Mouse (Mus musculus) forebrain, embryonic 11.5 days (tissue): ENCODE data around the gene Obsl1. TPM values are rescaled to one million over a fixed set of nuclear protein-coding genes. Genes with fewer than 3 reads are reported as not detected.
A peak's percentile ranks its signal among the peaks of the same experiment; 100 is the strongest.

Experiments used
- ATAC-seq: fragments of 200-750 bp; cut with Nextera tagmentation; replicated peaks from 2 replicates; pipeline ENCODE4 v1.8.0; 2017; ENCODE audit warnings: moderate TSS enrichment; ENCODE audit not compliant: low FRiP score
- DNase-seq: peaks from one replicate; pipeline ENCODE4 v3.0.0-alpha.2; 2017; ENCODE audit warnings: low spot score
- H3K27ac ChIP-seq: fragments of 300-500 bp; sonication (generic); 2 replicates; pipeline ENCODE4 v1.5.1; 2014; ENCODE audit warnings: low read depth, low read length
- H3K27me3 ChIP-seq: fragments of 300-500 bp; sonication (generic); 2 replicates; pipeline ENCODE4 v1.6.1; 2014; ENCODE audit warnings: mild to moderate bottlenecking, low read length, mixed read lengths; ENCODE audit not compliant: control insufficient read depth, insufficient read depth
- H3K36me3 ChIP-seq: fragments of 300-500 bp; sonication (generic); 2 replicates; pipeline ENCODE4 v1.6.1; 2014; ENCODE audit warnings: mild to moderate bottlenecking, low read length, moderate library complexity, mixed read lengths; ENCODE audit not compliant: control insufficient read depth, insufficient read depth
- H3K4me1 ChIP-seq: fragments of 300-500 bp; sonication (generic); replicated peaks from 2 replicates; pipeline ENCODE4 v1.6.1; 2014; ENCODE audit warnings: low read length, mixed read lengths; ENCODE audit not compliant: control insufficient read depth, insufficient read depth
- H3K4me2 ChIP-seq: fragments of 300-500 bp; sonication (generic); 2 replicates; pipeline ENCODE4 v1.6.1; 2014; ENCODE audit warnings: low read depth, mild to moderate bottlenecking, low read length, moderate library complexity, mixed read lengths; ENCODE audit not compliant: severe bottlenecking
- H3K4me3 ChIP-seq: fragments of 300-500 bp; sonication (generic); 2 replicates; pipeline ENCODE4 v1.5.1; 2014; ENCODE audit warnings: low read depth, low read length
- H3K9ac ChIP-seq: fragments of 300-500 bp; sonication (generic); 2 replicates; pipeline ENCODE4 v1.6.1; 2014; ENCODE audit warnings: low read length
- H3K9me3 ChIP-seq: fragments of 300-500 bp; sonication (generic); 2 replicates; pipeline ENCODE4 v1.6.1; 2016; ENCODE audit warnings: low read length, mixed read lengths; ENCODE audit not compliant: control insufficient read depth
- WGBS: fragments of 180-500 bp; shearing (Covaris S2); extraction: QIAGEN DNeasy Blood & Tissue Kit; methylation state at CpG from one replicate; pipeline ENCODE4 v1.1.7; 2014; 5-methylcytosine and 5-hydroxymethylcytosine counted together
- polyA plus RNA-seq: library from polyadenylated mRNA; unstranded; fragments of >200 nt; fragmentation: Nextera tagmentation; extraction: Ambion mirVana; gene quantifications from 2 replicates; pipeline ENCODE4 v1.2.1, GENCODE M21; 2014

Gene Obsl1
- polyA plus RNA-seq, 1 experiment from 2014 or later = 42.6 TPM

DNA sequence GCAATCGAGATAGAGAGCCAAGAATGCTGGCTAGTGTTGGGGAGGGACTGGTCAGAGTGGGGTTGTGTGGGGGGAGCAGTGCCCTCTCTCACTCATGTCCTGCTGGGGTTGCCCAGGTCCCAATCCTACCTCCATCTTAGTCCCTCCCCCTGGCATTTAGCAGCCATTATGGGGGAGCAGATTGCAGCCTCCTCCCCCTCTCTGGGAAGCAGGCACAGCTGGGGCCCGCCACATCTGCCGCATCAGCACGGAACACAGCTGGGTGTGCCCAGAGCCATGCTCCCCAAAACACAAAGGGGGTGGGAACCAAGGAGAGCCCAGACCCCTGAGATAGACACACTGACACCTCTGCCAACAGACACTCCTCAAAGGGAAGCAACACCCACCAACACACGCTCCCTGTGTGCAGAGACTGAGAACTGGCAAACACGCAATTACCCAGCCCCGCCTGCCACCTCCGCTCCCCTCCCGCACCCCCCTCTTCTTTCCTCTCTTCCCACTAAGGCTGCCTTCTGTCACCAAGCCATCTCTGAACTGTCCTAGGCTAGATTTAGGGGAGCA, 61.0 kb downstream of the Obsl1 start:
- Histone ChIP-seq H3K4me2 (peak overlapping the region; percentile 0; the same call in 1 of the 2 replicates), H3K9ac (no peak overlapping the region)

GRCm38 (mm10) chr1:75444208-75444607, 62.0 kb downstream of the Obsl1 start:
- Histone ChIP-seq H3K9me3 (no peaks in the 10 kb centered on the region), H3K9ac (no peak overlapping the region), H3K4me1 (peaks cover 46% of the 10 kb centered on the region), H3K27ac (no peak overlapping the region), H3K27me3 (peaks cover 24% of the 10 kb centered on the region), H3K36me3 (no peaks in the 10 kb centered on the region), H3K4me3 (no peak overlapping the region), H3K4me2 (no peak overlapping the region)
- ATAC-seq (no peak), DNase-seq (no peak)
- 28% methylated on average over 3 of the region's 3 CpGs for WGBS

More for the DNA sequence above, 61.0 kb downstream of the Obsl1 start:
- 0 out of 2 replicates have a peak, but pooled peaks have one; percentile 0 for ATAC-seq
- no peak for DNase-seq
- 13% methylated on average over 6 of the region's 9 CpGs for WGBS
- H3K4me3 ChIP-seq = no peak overlapping the region
- no peaks in the 10 kb centered on the region for H3K9me3 ChIP-seq
- H3K27me3 ChIP-seq = peaks cover 33% of the 10 kb centered on the region
- H3K4me1 ChIP-seq = peaks cover 54% of the 10 kb centered on the region
- no peaks in the 10 kb centered on the region for H3K36me3 ChIP-seq
- H3K27ac ChIP-seq = no peak overlapping the region

DNA sequence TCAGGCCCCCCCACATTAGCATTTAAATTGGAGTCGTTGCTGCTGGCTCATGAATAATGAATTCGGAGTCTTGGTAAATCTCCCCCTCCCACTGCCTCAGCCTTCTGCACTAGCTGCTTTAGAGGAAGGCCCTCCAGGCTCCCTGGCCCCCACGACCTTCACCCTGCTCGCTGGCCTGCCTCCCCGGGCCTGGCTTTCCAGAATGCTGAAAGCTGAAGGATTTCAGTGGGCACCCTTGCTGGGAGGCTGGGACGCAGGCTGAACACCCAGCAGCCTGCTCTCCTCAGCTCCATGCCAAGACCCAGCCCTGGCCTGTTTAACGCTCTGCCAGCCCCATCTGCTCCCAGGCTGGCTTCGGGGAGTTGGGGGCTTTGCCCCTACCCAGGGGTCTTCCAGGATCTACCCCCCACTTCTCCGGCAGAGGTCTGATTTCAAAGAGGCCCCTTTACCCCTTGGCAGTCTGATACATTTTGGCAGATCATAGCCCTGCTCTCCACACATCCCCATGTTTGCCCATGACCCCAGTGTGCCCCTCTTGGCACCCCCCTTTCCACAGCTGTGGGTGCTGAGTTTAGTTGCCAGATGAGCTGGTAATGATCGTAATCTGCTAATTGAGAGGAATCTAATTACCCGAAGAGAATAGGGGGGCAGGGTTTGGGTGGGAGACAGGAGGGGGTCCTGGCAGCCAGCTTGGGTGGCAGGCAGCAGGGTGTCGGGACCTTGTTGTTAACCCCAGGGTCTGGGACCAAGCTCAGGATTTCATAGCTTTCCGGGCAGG, 62.8 kb downstream of the Obsl1 start:
- no peak for DNase-seq

GRCm38 (mm10) chr1:75442811-75443210, 63.4 kb downstream of the Obsl1 start:
- Histone ChIP-seq H3K27me3 (peaks cover 14% of the 10 kb centered on the region), H3K4me1 (peaks cover 35% of the 10 kb centered on the region), H3K27ac (no peak overlapping the region), H3K9me3 (no peaks in the 10 kb centered on the region), H3K9ac (no peak overlapping the region), H3K36me3 (no peaks in the 10 kb centered on the region), H3K4me2 (no peak overlapping the region), H3K4me3 (no peak overlapping the region)
- ATAC-seq (no peak), DNase-seq (no peak)
- 24% methylated on average over 8 of the region's 8 CpGs for WGBS

More for the DNA sequence above, 62.8 kb downstream of the Obsl1 start:
- WGBS = 20% methylated on average over 13 of the region's 13 CpGs
- Histone ChIP-seq H3K4me2 (no peak overlapping the region), H3K4me3 (no peak overlapping the region), H3K27me3 (peaks cover 17% of the 10 kb centered on the region), H3K27ac (peak overlapping the region; percentile 41; the same call in 1 of the 2 replicates), H3K4me1 (peaks cover 40% of the 10 kb centered on the region), H3K36me3 (no peaks in the 10 kb centered on the region), H3K9me3 (no peaks in the 10 kb centered on the region), H3K9ac (peak overlapping the region; percentile 44)
- ATAC-seq = no peak

DNA sequence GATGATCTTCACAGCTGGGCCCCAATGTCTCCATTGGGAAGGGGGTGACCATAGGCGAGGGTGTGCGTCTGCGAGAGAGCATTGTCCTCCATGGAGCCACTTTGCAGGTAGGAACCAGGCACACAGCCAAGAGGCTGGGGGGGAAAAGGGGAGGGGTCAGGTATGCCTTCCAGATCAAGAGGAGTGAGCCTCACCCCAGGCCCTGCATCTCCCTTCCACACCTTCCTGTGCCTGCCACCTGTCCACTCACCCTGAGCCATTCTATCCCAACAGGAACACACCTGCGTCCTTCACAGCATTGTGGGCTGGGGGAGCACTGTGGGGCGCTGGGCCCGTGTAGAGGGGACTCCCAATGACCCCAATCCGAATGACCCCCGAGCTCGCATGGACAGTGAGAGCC, 64.1 kb downstream of the Obsl1 start:
- no peak overlapping the region for H3K4me3 ChIP-seq

GRCm38 (mm10) chr1:75441471-75441996, 64.7 kb downstream of the Obsl1 start:
- DNase-seq = no peak
- Histone ChIP-seq H3K9me3 (no peaks in the 10 kb centered on the region), H3K9ac (no peak overlapping the region), H3K4me2 (no peak overlapping the region), H3K4me1 (peaks cover 23% of the 10 kb centered on the region), H3K4me3 (no peak overlapping the region), H3K36me3 (no peaks in the 10 kb centered on the region), H3K27ac (no peak overlapping the region), H3K27me3 (peaks cover 3% of the 10 kb centered on the region)
- 86% methylated on average over 15 of the region's 15 CpGs for WGBS
- no peak for ATAC-seq

More for the DNA sequence above, 64.1 kb downstream of the Obsl1 start:
- 85% methylated on average over 9 of the region's 9 CpGs for WGBS
- ATAC-seq = no peak
- peaks cover 28% of the 10 kb centered on the region for H3K4me1 ChIP-seq
- H3K27me3 ChIP-seq = peaks cover 7% of the 10 kb centered on the region
- DNase-seq = no peak
- no peaks in the 10 kb centered on the region for H3K9me3 ChIP-seq
- H3K36me3 ChIP-seq = no peaks in the 10 kb centered on the region
- no peak overlapping the region for H3K27ac ChIP-seq
- H3K9ac ChIP-seq = no peak overlapping the region
- H3K4me2 ChIP-seq = no peak overlapping the region

DNA sequence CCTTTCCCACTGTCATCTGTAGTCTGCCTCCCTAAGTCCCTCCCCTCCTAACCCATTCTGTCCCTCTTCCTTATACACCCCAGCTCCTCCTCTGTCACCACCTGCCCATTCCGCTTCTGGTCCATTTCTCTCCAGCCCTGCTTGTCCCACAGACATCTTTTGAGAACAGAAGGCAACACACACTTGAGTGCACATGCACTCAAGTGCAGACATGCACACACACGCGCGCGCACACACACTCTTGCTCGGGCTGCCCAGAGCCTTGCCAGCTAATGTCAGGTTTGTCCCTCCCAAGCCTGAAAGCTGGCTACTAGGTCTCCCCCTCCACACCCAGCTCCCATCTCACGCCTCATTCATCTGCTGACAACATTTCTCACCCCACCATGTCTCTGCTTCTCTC, 65.6 kb downstream of the Obsl1 start:
- no peak overlapping the region for H3K27ac ChIP-seq
- peaks cover 23% of the 10 kb centered on the region for H3K4me1 ChIP-seq
- peaks cover 3% of the 10 kb centered on the region; the same call in 1 of the 2 replicates for H3K27me3 ChIP-seq
- no peak overlapping the region for H3K4me2 ChIP-seq
- no peaks in the 10 kb centered on the region for H3K36me3 ChIP-seq
- no peaks in the 10 kb centered on the region for H3K9me3 ChIP-seq
- ATAC-seq (no peak), DNase-seq (no peak)
- H3K4me3 ChIP-seq = no peak overlapping the region
- 88% methylated on average over 7 of the region's 7 CpGs for WGBS
- H3K9ac ChIP-seq = no peak overlapping the region

GRCm38 (mm10) chr1:75438782-75439181, 67.5 kb downstream of the Obsl1 start:
- no peak for ATAC-seq
- WGBS = 82% methylated on average over 8 of the region's 9 CpGs
- Histone ChIP-seq H3K27me3 (no peaks in the 10 kb centered on the region), H3K4me1 (peaks cover 15% of the 10 kb centered on the region), H3K4me2 (no peak overlapping the region), H3K9ac (no peak overlapping the region), H3K4me3 (no peak overlapping the region), H3K9me3 (no peaks in the 10 kb centered on the region), H3K27ac (no peak overlapping the region), H3K36me3 (no peaks in the 10 kb centered on the region)
- no peak for DNase-seq
